Mouse (Mus musculus): ENCODE data around the gene Sobp. TPM values are rescaled to one million over a fixed set of nuclear protein-coding genes. Genes with fewer than 3 reads are reported as not detected.

Gene Sobp
- total and polyA plus RNA-seq, 2 experiments from 2014 or later, result 3.0 to 3.9 TPM

- H3K36me3 ChIP-seq (replicated peaks; ENCODE audit: control insufficient read depth, insufficient read depth, low read length), result no peaks in the 10 kb centered on the region
- WGBS, result 29% methylated on average over 11 of the region's 11 CpGs
- peak overlapping the region; percentile 37; the same call in 1 of the 2 replicates for H3K4me2 ChIP-seq (ENCODE audit: low read depth, low read length)
- ATAC-seq (ENCODE audit: insufficient read depth, low read depth), result peak; percentile 71
- TF ChIP-seq CTCF (IDR thresholded peaks at IDR 0.05; ENCODE audit: low read depth), result no peak
- TF ChIP-seq EP300 (IDR thresholded peaks at IDR 0.05; ENCODE audit: low read depth), result no peak
- peak overlapping the region; percentile 54 for H3K27ac ChIP-seq (ENCODE audit: low read depth)
- no peak overlapping the region for H3K4me3 ChIP-seq (ENCODE audit: low read depth, low read length)
- peak; percentile 48 for DNase-seq (ENCODE audit: low spot score)
- peaks cover 3% of the 10 kb centered on the region; the same call in 1 of the 2 replicates for H3K4me1 ChIP-seq (ENCODE audit: control insufficient read depth, insufficient read depth)
- H3K9ac ChIP-seq (replicated peaks; ENCODE audit: low read depth, low read length), result no peak overlapping the region
- no peaks in the 10 kb centered on the region for H3K27me3 ChIP-seq (ENCODE audit: control insufficient read depth, insufficient read depth, low read length)
- no peaks in the 10 kb centered on the region for H3K9me3 ChIP-seq (replicated peaks; ENCODE audit: control insufficient read depth, low read length)
Observed at GRCm38 (mm10) chr10:43008116-43008515, 166.2 kb downstream of the Sobp start.

- Histone ChIP-seq H3K4me3 (ENCODE audit: low read depth, low read length) (no peak overlapping the region), H3K27me3 (ENCODE audit: control insufficient read depth, insufficient read depth, low read length) (no peaks in the 10 kb centered on the region), H3K27ac (ENCODE audit: low read depth) (no peak overlapping the region), H3K9me3 (replicated peaks; ENCODE audit: control insufficient read depth, low read length) (no peaks in the 10 kb centered on the region), H3K36me3 (replicated peaks; ENCODE audit: control insufficient read depth, insufficient read depth, low read length) (no peaks in the 10 kb centered on the region), H3K4me2 (ENCODE audit: low read depth, low read length) (no peak overlapping the region), H3K9ac (replicated peaks; ENCODE audit: low read depth, low read length) (no peak overlapping the region), H3K4me1 (ENCODE audit: control insufficient read depth, insufficient read depth) (peaks cover 9% of the 10 kb centered on the region)
- ATAC-seq (ENCODE audit: insufficient read depth, low read depth) (peak; percentile 69), DNase-seq (ENCODE audit: low spot score) (peak; percentile 70)
- TF ChIP-seq CTCF (IDR thresholded peaks at IDR 0.05; ENCODE audit: low read depth) (peak; percentile 71), EP300 (IDR thresholded peaks at IDR 0.05; ENCODE audit: low read depth) (no peak)
- 47% methylated on average over 4 of the region's 4 CpGs for WGBS
Observed at GRCm38 (mm10) chr10:43006534-43006933, 167.8 kb downstream of the Sobp start.

- ATAC-seq (ENCODE audit: insufficient read depth, low read depth) (no peak), DNase-seq (ENCODE audit: low spot score) (no peak)
- TF ChIP-seq CTCF (IDR thresholded peaks at IDR 0.05; ENCODE audit: low read depth) (no peak), EP300 (IDR thresholded peaks at IDR 0.05; ENCODE audit: low read depth) (no peak)
- WGBS, result 76% methylated on average over 7 of the region's 7 CpGs
- Histone ChIP-seq H3K9me3 (replicated peaks; ENCODE audit: control insufficient read depth, low read length) (no peaks in the 10 kb centered on the region), H3K9ac (replicated peaks; ENCODE audit: low read depth, low read length) (no peak overlapping the region), H3K27me3 (ENCODE audit: control insufficient read depth, insufficient read depth, low read length) (no peaks in the 10 kb centered on the region), H3K4me2 (ENCODE audit: low read depth, low read length) (no peak overlapping the region), H3K36me3 (replicated peaks; ENCODE audit: control insufficient read depth, insufficient read depth, low read length) (no peaks in the 10 kb centered on the region), H3K27ac (ENCODE audit: low read depth) (no peak overlapping the region), H3K4me1 (ENCODE audit: control insufficient read depth, insufficient read depth) (peaks cover 9% of the 10 kb centered on the region), H3K4me3 (ENCODE audit: low read depth, low read length) (no peak overlapping the region)
Observed at GRCm38 (mm10) chr10:43005677-43006076, 168.7 kb downstream of the Sobp start.

- ATAC-seq (ENCODE audit: insufficient read depth, low read depth), result no peak
- Histone ChIP-seq H3K4me1 (ENCODE audit: control insufficient read depth, insufficient read depth) (peaks cover 9% of the 10 kb centered on the region), H3K27ac (ENCODE audit: low read depth) (no peak overlapping the region), H3K9ac (replicated peaks; ENCODE audit: low read depth, low read length) (no peak overlapping the region), H3K4me3 (ENCODE audit: low read depth, low read length) (no peak overlapping the region), H3K9me3 (replicated peaks; ENCODE audit: control insufficient read depth, low read length) (no peaks in the 10 kb centered on the region), H3K27me3 (ENCODE audit: control insufficient read depth, insufficient read depth, low read length) (no peaks in the 10 kb centered on the region), H3K36me3 (replicated peaks; ENCODE audit: control insufficient read depth, insufficient read depth, low read length) (no peaks in the 10 kb centered on the region), H3K4me2 (ENCODE audit: low read depth, low read length) (no peak overlapping the region)
- no peak for DNase-seq (ENCODE audit: low spot score)
- no peak for TF ChIP-seq EP300 (IDR thresholded peaks at IDR 0.05; ENCODE audit: low read depth)
- TF ChIP-seq CTCF (IDR thresholded peaks at IDR 0.05; ENCODE audit: low read depth), result no peak
- 65% methylated on average over 4 of the region's 4 CpGs for WGBS
Observed at GRCm38 (mm10) chr10:43005031-43005430, 169.3 kb downstream of the Sobp start.

GRCm38 (mm10) chr10:43004174-43004734 is 170.1 kb downstream of the Sobp start:
- Histone ChIP-seq H3K36me3 (replicated peaks; ENCODE audit: control insufficient read depth, insufficient read depth, low read length) (no peaks in the 10 kb centered on the region), H3K4me3 (ENCODE audit: low read depth, low read length) (no peak overlapping the region), H3K27ac (ENCODE audit: low read depth) (no peak overlapping the region), H3K9me3 (replicated peaks; ENCODE audit: control insufficient read depth, low read length) (no peaks in the 10 kb centered on the region), H3K4me1 (ENCODE audit: control insufficient read depth, insufficient read depth) (peaks cover 9% of the 10 kb centered on the region), H3K9ac (replicated peaks; ENCODE audit: low read depth, low read length) (no peak overlapping the region), H3K4me2 (ENCODE audit: low read depth, low read length) (no peak overlapping the region), H3K27me3 (ENCODE audit: control insufficient read depth, insufficient read depth, low read length) (no peaks in the 10 kb centered on the region)
- ATAC-seq (ENCODE audit: insufficient read depth, low read depth) (no peak), DNase-seq (ENCODE audit: low spot score) (no peak)
- 86% methylated on average over 16 of the region's 16 CpGs for WGBS
- TF ChIP-seq CTCF (IDR thresholded peaks at IDR 0.05; ENCODE audit: low read depth) (no peak), EP300 (IDR thresholded peaks at IDR 0.05; ENCODE audit: low read depth) (no peak)

GRCm38 (mm10) chr10:43003466-43003757 is 170.9 kb downstream of the Sobp start:
- H3K36me3 ChIP-seq (replicated peaks; ENCODE audit: control insufficient read depth, insufficient read depth, low read length), result no peaks in the 10 kb centered on the region
- no peak for DNase-seq (ENCODE audit: low spot score)
- no peaks in the 10 kb centered on the region for H3K27me3 ChIP-seq (ENCODE audit: control insufficient read depth, insufficient read depth, low read length)
- 65% methylated on average over 5 of the region's 5 CpGs for WGBS
- H3K4me1 ChIP-seq (ENCODE audit: control insufficient read depth, insufficient read depth), result peaks cover 9% of the 10 kb centered on the region
- no peak overlapping the region for H3K27ac ChIP-seq (ENCODE audit: low read depth)
- no peak overlapping the region for H3K4me2 ChIP-seq (ENCODE audit: low read depth, low read length)
- no peak overlapping the region for H3K4me3 ChIP-seq (ENCODE audit: low read depth, low read length)
- no peak for TF ChIP-seq CTCF (IDR thresholded peaks at IDR 0.05; ENCODE audit: low read depth)
- no peak for TF ChIP-seq EP300 (IDR thresholded peaks at IDR 0.05; ENCODE audit: low read depth)
- ATAC-seq (ENCODE audit: insufficient read depth, low read depth), result no peak
- no peak overlapping the region for H3K9ac ChIP-seq (replicated peaks; ENCODE audit: low read depth, low read length)
- H3K9me3 ChIP-seq (replicated peaks; ENCODE audit: control insufficient read depth, low read length), result no peaks in the 10 kb centered on the region
